Mouse (Mus musculus) adrenal gland, adult 8-10 months (tissue): ENCODE data around the gene Fam83b. TPM values are rescaled to one million over a fixed set of nuclear protein-coding genes. Genes with fewer than 3 reads are reported as not detected.

Experiments
- DNase-seq: peaks from one replicate; pipeline ENCODE4 v3.0.0; 2022
- total RNA-seq, 4 experiments: library from RNA; stranded (reverse); gene quantifications; 2 replicates each; pipeline ENCODE4 v1.2.4; 2022

The Fam83b gene
- under 1 TPM; 0.15 to 0.49 (median 0.25) TPM for total RNA-seq

- no peak for DNase-seq
These were observed at the start of gene Fam83b for GRCm38 (mm10) chr9:76566515-76567280. Gene Fam83b, minus strand, starts transcription at chr9:76567116.

GRCm38 (mm10) chr9:76614165-76614564 is 47.2 kb upstream of the Fam83b start:
- peak; percentile 3 for DNase-seq

DNA sequence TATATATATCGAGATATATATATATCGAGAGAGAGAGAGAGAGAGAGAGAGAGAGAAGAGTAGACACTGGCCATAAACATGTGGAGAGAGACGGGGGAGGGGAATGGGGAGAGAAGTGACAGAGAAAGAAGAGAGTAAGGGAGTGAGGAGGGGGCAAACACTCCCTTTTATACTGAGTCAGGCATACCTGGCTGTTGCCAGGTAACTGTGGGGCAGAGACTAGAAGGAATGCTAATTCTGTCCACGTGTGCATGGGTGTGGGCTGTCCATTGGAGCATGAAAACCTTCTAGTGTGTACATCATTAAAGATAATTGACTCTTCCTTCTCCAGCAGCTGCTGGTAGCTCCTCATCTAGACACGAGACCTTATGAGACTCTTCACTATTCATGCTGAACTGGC is 36.8 kb upstream of the Fam83b start:
- no peak for DNase-seq

GRCm38 (mm10) chr9:76602874-76603273 is 36.0 kb upstream of the Fam83b start:
- DNase-seq = no peak

DNA sequence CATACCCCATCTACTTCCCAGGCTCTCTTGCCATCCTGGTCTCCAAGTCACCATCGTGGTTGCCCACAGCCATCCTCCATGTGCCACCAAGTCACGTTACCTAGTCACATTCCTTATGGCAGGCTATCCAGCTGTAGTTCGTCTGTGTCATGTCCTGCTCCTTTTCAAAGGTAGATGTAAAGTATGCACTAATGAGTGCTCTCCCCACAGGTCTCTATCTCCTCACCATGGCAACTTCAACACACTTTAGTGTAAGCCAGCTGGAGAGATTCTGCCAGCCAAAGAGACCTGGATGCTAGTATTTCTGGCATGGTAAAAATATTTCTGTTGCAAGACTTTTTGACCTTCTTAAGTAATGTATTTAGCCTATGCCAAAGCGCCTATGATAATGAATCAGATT is 30.5 kb upstream of the Fam83b start:
- DNase-seq = no peak

- DNase-seq = no peak
These were observed 26.9 kb upstream of the Fam83b start for GRCm38 (mm10) chr9:76593841-76594240.

DNA sequence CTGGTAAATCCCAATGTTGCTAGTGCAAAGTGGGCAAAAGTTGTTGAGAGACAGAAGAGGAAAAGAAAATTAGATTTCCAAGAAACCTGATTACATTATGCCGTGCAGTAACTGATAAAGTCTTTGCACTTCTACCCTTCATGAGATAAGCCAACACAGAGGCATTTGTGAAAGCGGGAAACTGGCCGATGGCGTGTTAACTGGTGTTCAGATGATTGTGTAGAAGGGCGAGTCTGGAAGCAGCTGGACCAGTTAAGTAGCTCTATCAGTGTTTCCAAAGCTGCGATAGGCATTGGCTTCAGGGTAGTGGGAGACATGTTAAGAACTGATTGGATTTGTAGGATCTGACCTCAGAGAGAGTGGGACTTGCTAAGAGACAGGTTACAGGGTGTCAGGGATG is 17.0 kb upstream of the Fam83b start:
- DNase-seq = no peak

DNA sequence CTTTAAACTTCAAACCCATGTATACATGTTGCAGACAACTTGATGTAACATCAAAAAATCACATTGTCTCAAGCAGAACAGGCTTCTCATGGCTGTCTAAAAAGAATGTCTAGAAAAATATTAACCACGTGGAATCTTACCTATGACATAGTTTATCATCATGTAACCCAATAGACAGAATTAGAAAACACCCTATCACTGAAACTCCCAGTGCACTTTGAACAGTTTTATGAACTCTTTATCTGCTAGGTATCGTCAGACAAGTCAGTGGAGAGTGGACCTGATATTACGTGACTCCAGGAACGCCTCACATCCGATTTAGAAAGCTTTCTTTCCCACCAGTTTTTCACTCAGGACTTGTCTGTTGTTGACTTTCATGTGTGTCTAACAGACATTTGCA is 15.1 kb upstream of the Fam83b start:
- DNase-seq = no peak

GRCm38 (mm10) chr9:76567281-76567655 is 352 bp upstream of the Fam83b start:
- no peak for DNase-seq

GRCm38 (mm10) chr9:76565656-76566055 is 1.3 kb downstream of the Fam83b start:
- DNase-seq = no peak

DNA sequence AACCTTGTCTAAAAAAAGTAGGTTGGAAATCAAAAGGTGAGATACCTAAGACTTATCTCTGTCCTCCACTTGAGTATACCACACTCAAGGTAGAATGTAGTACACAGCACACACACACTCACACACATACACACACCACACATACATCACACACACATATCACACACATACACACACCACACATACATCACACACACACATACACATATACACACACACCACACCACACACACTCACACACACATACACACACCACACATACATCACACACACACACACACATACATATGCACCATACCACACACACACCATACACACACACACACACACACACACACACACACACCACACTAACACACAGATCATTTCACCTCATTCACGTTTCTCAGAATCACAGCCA is 2.8 kb downstream of the Fam83b start:
- no peak for DNase-seq

GRCm38 (mm10) chr9:76562794-76563193 is 4.1 kb downstream of the Fam83b start:
- DNase-seq = no peak

GRCm38 (mm10) chr9:76559240-76559639 is 7.7 kb downstream of the Fam83b start:
- no peak for DNase-seq

DNA sequence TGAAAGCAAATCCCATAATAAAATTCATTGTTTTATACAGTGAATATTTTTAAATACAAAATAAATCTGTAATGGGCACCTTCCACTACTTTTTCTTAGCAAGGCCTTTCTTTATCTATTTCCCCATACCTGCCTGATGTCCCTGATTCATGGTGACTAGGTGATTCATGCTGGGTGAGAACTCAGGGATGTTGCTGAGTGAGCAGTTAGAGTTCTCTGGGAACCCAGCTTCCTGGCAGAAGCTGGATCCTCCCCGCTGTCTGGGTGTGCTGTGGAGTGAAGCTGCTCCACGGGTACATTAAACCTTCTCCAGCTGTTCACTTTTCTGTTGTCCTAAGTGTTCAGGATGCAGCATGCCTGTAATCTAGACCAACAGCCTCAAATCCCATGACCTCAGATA is 13.2 kb downstream of the Fam83b start:
- no peak for DNase-seq

GRCm38 (mm10) chr9:76553115-76553514 is 13.8 kb downstream of the Fam83b start:
- DNase-seq = no peak

GRCm38 (mm10) chr9:76546714-76547113 is 20.2 kb downstream of the Fam83b start:
- DNase-seq = no peak

GRCm38 (mm10) chr9:76540684-76541083 is 26.2 kb downstream of the Fam83b start:
- DNase-seq = no peak

DNA sequence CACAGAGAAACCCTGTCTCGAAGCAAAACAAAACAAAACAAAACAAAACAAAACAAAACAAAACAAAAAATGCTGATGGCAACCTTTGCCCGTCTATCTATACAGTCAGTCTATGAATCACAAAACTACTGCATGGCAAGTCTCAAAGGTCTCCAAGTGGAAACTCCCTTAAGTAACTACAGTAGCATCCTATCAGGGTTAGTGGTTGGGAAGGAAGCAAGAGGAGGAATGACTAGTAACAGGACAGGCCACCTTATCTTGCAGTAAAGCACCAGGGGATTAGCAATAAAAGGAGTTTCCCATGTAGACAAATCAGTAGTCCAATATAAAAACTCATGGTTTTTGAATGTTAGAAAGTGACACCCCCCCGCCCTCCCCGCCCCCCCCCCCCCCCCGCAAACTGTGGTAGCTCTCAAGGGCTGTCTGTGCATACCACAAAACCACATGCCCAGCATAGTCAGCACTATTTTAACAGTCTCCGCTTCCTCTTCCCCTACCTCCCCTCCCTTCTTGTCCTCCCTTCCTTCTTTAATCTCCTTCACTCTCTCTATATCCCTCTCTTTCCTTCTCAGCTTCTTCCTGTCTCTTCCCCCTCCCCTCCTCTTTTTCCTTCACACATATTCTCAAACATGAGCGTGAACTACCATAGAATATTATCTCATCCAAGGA is 26.8 kb downstream of the Fam83b start:
- DNase-seq = no peak

GRCm38 (mm10) chr9:76539271-76539670 is 27.6 kb downstream of the Fam83b start:
- DNase-seq = no peak

DNA sequence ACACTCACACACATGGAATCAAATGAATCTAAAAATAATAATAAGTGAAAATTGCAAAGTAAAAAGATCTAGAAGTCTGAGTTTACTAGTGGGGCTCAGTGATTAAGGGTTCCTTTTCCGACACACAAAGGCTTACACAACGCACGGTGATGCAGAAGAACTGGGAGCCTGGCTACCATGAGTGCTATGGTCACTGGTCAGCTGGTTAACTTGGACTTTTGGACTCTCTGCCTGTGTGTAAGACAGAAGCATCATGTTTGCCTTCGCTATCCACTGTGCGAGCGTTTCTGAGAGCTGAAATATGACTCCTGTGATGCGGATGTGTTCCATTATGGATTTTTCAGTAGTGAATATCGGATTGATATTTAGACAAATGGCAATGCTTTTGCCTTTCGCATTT is 30.9 kb downstream of the Fam83b start:
- DNase-seq = no peak

- DNase-seq = no peak
These were observed 34.5 kb downstream of the Fam83b start for GRCm38 (mm10) chr9:76532403-76532802.

DNA sequence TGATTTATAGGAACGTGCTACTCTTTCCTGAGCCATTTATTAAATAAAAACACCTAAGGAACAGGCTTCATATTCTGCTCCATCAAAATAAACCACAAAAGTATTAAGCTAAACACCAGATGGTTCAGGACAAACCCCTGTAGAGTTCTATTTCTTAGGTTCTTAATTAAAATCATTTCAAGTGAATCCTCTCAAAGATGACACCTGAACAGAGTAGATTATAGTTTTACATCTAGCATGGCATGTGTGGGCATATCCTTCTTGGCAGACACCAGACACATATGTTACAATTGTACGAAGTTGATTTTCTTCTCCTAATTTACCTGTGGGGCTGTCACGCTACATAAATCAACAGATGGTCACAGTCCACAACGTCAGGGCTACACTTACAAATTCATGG is 35.5 kb downstream of the Fam83b start:
- no peak for DNase-seq

DNA sequence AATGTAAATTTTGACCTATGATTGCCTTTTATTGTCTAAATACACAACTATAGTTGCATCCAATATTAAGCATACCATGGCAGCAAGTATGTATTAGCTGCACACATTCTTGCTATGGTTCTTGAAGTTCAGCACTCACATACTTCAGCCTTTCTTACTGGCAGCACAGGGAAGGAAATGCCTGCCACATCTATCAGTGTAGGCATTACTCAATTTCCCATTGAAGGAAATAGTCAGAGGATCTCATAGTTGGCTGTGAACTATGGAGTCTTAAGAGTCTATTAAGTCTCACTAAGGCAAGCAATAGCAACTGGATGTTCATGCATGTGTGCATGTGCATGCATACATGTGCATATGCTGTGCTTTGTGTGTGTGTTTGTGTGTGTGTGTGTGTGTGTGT is 41.3 kb downstream of the Fam83b start:
- DNase-seq = no peak

GRCm38 (mm10) chr9:76523075-76523474 is 43.8 kb downstream of the Fam83b start:
- DNase-seq = no peak
